Mouse (Mus musculus): Measurements from ENCODE around the gene Acot7.

The Acot7 gene

GRCm38 (mm10) chr4:152303172-152303571 is 125.2 kb downstream of the Acot7 start:
- no peak for DNase-seq

GRCm38 (mm10) chr4:152304685-152305084 is 126.8 kb downstream of the Acot7 start:
- DNase-seq, result no peak

- DNase-seq, result no peak
These were observed 128.1 kb downstream of the Acot7 start for GRCm38 (mm10) chr4:152305991-152306390.

GRCm38 (mm10) chr4:152307542-152307941 is 129.6 kb downstream of the Acot7 start:
- DNase-seq, result no peak

GRCm38 (mm10) chr4:152312186-152312585 is 134.3 kb downstream of the Acot7 start:
- no peak for DNase-seq

GRCm38 (mm10) chr4:152313211-152313632 is 135.3 kb downstream of the Acot7 start:
- no peak for DNase-seq

- DNase-seq, result no peak
These were observed 136.0 kb downstream of the Acot7 start for GRCm38 (mm10) chr4:152313934-152314333.

- DNase-seq, result no peak
These were observed 137.7 kb downstream of the Acot7 start for GRCm38 (mm10) chr4:152315498-152316213.

- DNase-seq, result no peak
These were observed 139.7 kb downstream of the Acot7 start for GRCm38 (mm10) chr4:152317631-152318033.

GRCm38 (mm10) chr4:152318517-152319234 is 140.7 kb downstream of the Acot7 start, which contains the start of gene Rnf207:
Gene Rnf207, minus strand, starts transcription at chr4:152318993.
- DNase-seq, result no peak

All from cerebellum, adult 9-10 months (tissue).